Mouse (Mus musculus) midbrain, postnatal 0 days (tissue): ENCODE results near the gene Adamts12. TPM values are rescaled to one million over a fixed set of nuclear protein-coding genes. Genes with fewer than 3 reads are reported as not detected.

ENCODE experiments used
- ATAC-seq: fragments of 200-750 bp; cut with Nextera tagmentation; 2 replicates; pipeline ENCODE4 v1.8.0; 2017; ENCODE audit warnings: moderate number of reproducible peaks, mild to moderate bottlenecking, moderate TSS enrichment, moderate library complexity; ENCODE audit not compliant: low FRiP score
- DNase-seq: peaks from one replicate; pipeline ENCODE4 v3.0.0-alpha.2; 2015; ENCODE audit warnings: low spot score
- H3K27ac ChIP-seq: fragments of 300-500 bp; sonication (generic); 2 replicates; pipeline ENCODE4 v1.5.1; 2014; ENCODE audit warnings: low read depth, mild to moderate bottlenecking, low read length, mixed read lengths
- H3K27me3 ChIP-seq: fragments of 300-500 bp; sonication (generic); 2 replicates; pipeline ENCODE4 v1.6.1; 2014; ENCODE audit warnings: low read length, control low read depth, mixed read lengths; ENCODE audit not compliant: insufficient read depth
- H3K36me3 ChIP-seq: fragments of 300-500 bp; sonication (generic); 2 replicates; pipeline ENCODE4 v1.6.1; 2014; ENCODE audit warnings: low read length, control low read depth, mixed read lengths; ENCODE audit not compliant: insufficient read depth
- H3K4me1 ChIP-seq: fragments of 300-500 bp; sonication (generic); 2 replicates; pipeline ENCODE4 v1.6.1; 2014; ENCODE audit warnings: mild to moderate bottlenecking, control low read depth, antibody characterized with exemption, low read length, mixed read lengths; ENCODE audit not compliant: insufficient read depth
- H3K4me2 ChIP-seq: fragments of 300-500 bp; sonication (generic); 2 replicates; pipeline ENCODE4 v1.6.1; 2014; ENCODE audit warnings: low read depth, mild to moderate bottlenecking, low read length, mixed read lengths; ENCODE audit not compliant: poor library complexity, severe bottlenecking
- H3K4me3 ChIP-seq: fragments of 300-500 bp; sonication (generic); 2 replicates; pipeline ENCODE4 v1.5.1; 2014; ENCODE audit warnings: low read depth, mild to moderate bottlenecking, low read length, moderate library complexity
- H3K9ac ChIP-seq: fragments of 300-500 bp; sonication (generic); replicated peaks from 2 replicates; pipeline ENCODE4 v1.6.1; 2014; ENCODE audit warnings: mild to moderate bottlenecking, low read length, moderate library complexity, mixed read lengths; ENCODE audit not compliant: poor library complexity, severe bottlenecking
- H3K9me3 ChIP-seq: fragments of 300-500 bp; sonication (generic); 2 replicates; pipeline ENCODE4 v1.6.1; 2016; ENCODE audit warnings: low read length, control low read depth
- CTCF ChIP-seq: IDR thresholded peaks from 2 replicates; pipeline ENCODE4 v1.5.1; 2016; ENCODE audit warnings: antibody characterized with exemption, mild to moderate bottlenecking
- WGBS: fragments of 180-500 bp; shearing (Covaris S2); extraction: QIAGEN DNeasy Blood & Tissue Kit; methylation state at CpG from one replicate; pipeline ENCODE4 v1.1.7; 2014; 5-methylcytosine and 5-hydroxymethylcytosine counted together
- polyA plus RNA-seq: library from polyadenylated mRNA; unstranded; fragments of >200 nt; fragmentation: Nextera tagmentation; extraction: Ambion mirVana; gene quantifications from 2 replicates; pipeline ENCODE4 v1.2.1, GENCODE M21; 2015
- total RNA-seq: library from RNA; depleted of rRNA; stranded (reverse); fragments of >200 nt; gene quantifications from 2 replicates; pipeline ENCODE4 v1.2.3, GENCODE M21; 2014

The Adamts12 gene
- total and polyA plus RNA-seq, 2 experiments from 2014 or later = 0.94 to 7.4 TPM

GRCm38 (mm10) chr15:11066299-11066698 lies 1.7 kb downstream of the Adamts12 start:
- Histone ChIP-seq H3K4me2 (peak overlapping the region; percentile 49), H3K4me3 (peak overlapping the region; percentile 27), H3K9ac (no peak overlapping the region), H3K27ac (peak overlapping the region; percentile 32; the same call in 1 of the 2 replicates), H3K27me3 (no peaks in the 10 kb centered on the region), H3K36me3 (no peaks in the 10 kb centered on the region), H3K9me3 (no peaks in the 10 kb centered on the region), H3K4me1 (0 out of 2 replicates have a peak, but pooled peaks cover 2% of the 10 kb centered on the region)
- WGBS = 10% methylated on average over 5 of the region's 5 CpGs
- ATAC-seq = no peak
- TF ChIP-seq CTCF = no peak
- no peak for DNase-seq

- no peak for ATAC-seq
- no peak for DNase-seq
- WGBS = 83% methylated on average over 7 of the region's 7 CpGs
Measured at GRCm38 (mm10) chr15:11067891-11068290, 3.3 kb downstream of the Adamts12 start.

GRCm38 (mm10) chr15:11075726-11076361 lies 11.3 kb downstream of the Adamts12 start:
- no peak for TF ChIP-seq CTCF
- Histone ChIP-seq H3K4me3 (no peak overlapping the region), H3K36me3 (no peaks in the 10 kb centered on the region), H3K9ac (no peak overlapping the region), H3K4me2 (no peak overlapping the region), H3K9me3 (no peaks in the 10 kb centered on the region), H3K27me3 (no peaks in the 10 kb centered on the region), H3K4me1 (no peaks in the 10 kb centered on the region), H3K27ac (no peak overlapping the region)
- ATAC-seq (no peak), DNase-seq (no peak)
- WGBS = 78% methylated on average over 3 of the region's 3 CpGs

More at GRCm38 (mm10) chr15:11067891-11068290, 3.3 kb downstream of the Adamts12 start:
- no peak overlapping the region for H3K4me3 ChIP-seq
- no peak overlapping the region for H3K27ac ChIP-seq
- no peak for TF ChIP-seq CTCF
- H3K36me3 ChIP-seq = no peaks in the 10 kb centered on the region
- no peak overlapping the region for H3K4me2 ChIP-seq
- H3K27me3 ChIP-seq = no peaks in the 10 kb centered on the region
- H3K4me1 ChIP-seq = 0 out of 2 replicates have a peak, but pooled peaks cover 2% of the 10 kb centered on the region
- H3K9me3 ChIP-seq = no peaks in the 10 kb centered on the region
- no peak overlapping the region for H3K9ac ChIP-seq

- Histone ChIP-seq H3K9me3 (no peaks in the 10 kb centered on the region), H3K4me1 (no peaks in the 10 kb centered on the region), H3K36me3 (no peaks in the 10 kb centered on the region), H3K4me3 (no peak overlapping the region), H3K27ac (no peak overlapping the region), H3K4me2 (no peak overlapping the region), H3K9ac (no peak overlapping the region), H3K27me3 (no peaks in the 10 kb centered on the region)
- ATAC-seq (peak; percentile 80; the same call in 1 of the 2 replicates), DNase-seq (peak; percentile 72)
- no peak for TF ChIP-seq CTCF
- WGBS = 67% methylated on average over 8 of the region's 8 CpGs
Measured at GRCm38 (mm10) chr15:11082961-11083569, 18.5 kb downstream of the Adamts12 start.

GRCm38 (mm10) chr15:11083678-11084077 lies 19.1 kb downstream of the Adamts12 start:
- ATAC-seq (peak; percentile 49), DNase-seq (no peak)
- TF ChIP-seq CTCF = no peak
- Histone ChIP-seq H3K9me3 (no peaks in the 10 kb centered on the region), H3K4me1 (no peaks in the 10 kb centered on the region), H3K27me3 (no peaks in the 10 kb centered on the region), H3K4me2 (no peak overlapping the region), H3K27ac (no peak overlapping the region), H3K36me3 (no peaks in the 10 kb centered on the region), H3K9ac (no peak overlapping the region), H3K4me3 (no peak overlapping the region)
- 92% methylated on average over 3 of the region's 3 CpGs for WGBS

- H3K27ac ChIP-seq = no peak overlapping the region
- no peak overlapping the region for H3K4me2 ChIP-seq
- H3K36me3 ChIP-seq = no peaks in the 10 kb centered on the region
- H3K9me3 ChIP-seq = no peaks in the 10 kb centered on the region
- no peaks in the 10 kb centered on the region for H3K4me1 ChIP-seq
- no peak overlapping the region for H3K9ac ChIP-seq
- WGBS = 26% methylated on average over 9 of the region's 9 CpGs
- no peaks in the 10 kb centered on the region for H3K27me3 ChIP-seq
- no peak for TF ChIP-seq CTCF
- H3K4me3 ChIP-seq = no peak overlapping the region
- ATAC-seq = 0 out of 2 replicates have a peak, but pooled peaks have one; percentile 47
- DNase-seq = no peak
Measured at GRCm38 (mm10) chr15:11084241-11084992, 19.8 kb downstream of the Adamts12 start.
